Mouse (Mus musculus) lung, postnatal 36 days (tissue): Measurements from ENCODE around the gene Il2.

Experiments used
- DNase-seq: peaks from one replicate; pipeline ENCODE4 v3.0.0; 2022; ENCODE audit warnings: mixed read lengths

Il2 gene

GRCm38 (mm10) chr3:37125655-37126054 is at the start of gene Il2:
Gene Il2, minus strand, starts transcription at chr3:37125959.
- no peak for DNase-seq

- peak; percentile 40 for DNase-seq
Observed at GRCm38 (mm10) chr3:37174711-37175572, 49.2 kb upstream of the Il2 start.

- DNase-seq: no peak
Observed at GRCm38 (mm10) chr3:37173285-37173684, 47.5 kb upstream of the Il2 start.

GRCm38 (mm10) chr3:37169283-37169682 is 43.5 kb upstream of the Il2 start:
- no peak for DNase-seq

GRCm38 (mm10) chr3:37161096-37161495 is 35.3 kb upstream of the Il2 start:
- no peak for DNase-seq

- no peak for DNase-seq
Observed at GRCm38 (mm10) chr3:37158246-37158645, 32.5 kb upstream of the Il2 start.

- no peak for DNase-seq
Observed at GRCm38 (mm10) chr3:37157082-37157481, 31.3 kb upstream of the Il2 start.

- no peak for DNase-seq
Observed at GRCm38 (mm10) chr3:37154396-37154795, 28.6 kb upstream of the Il2 start.

- DNase-seq: no peak
Observed at GRCm38 (mm10) chr3:37153004-37153403, 27.2 kb upstream of the Il2 start.

GRCm38 (mm10) chr3:37152274-37152673 is 26.5 kb upstream of the Il2 start:
- DNase-seq: peak; percentile 21

GRCm38 (mm10) chr3:37146810-37147209 is 21.1 kb upstream of the Il2 start:
- no peak for DNase-seq

- DNase-seq: no peak
Observed at GRCm38 (mm10) chr3:37146406-37146805, 20.6 kb upstream of the Il2 start.

- DNase-seq: no peak
Observed at GRCm38 (mm10) chr3:37144979-37145378, 19.2 kb upstream of the Il2 start.

- peak; percentile 8 for DNase-seq
Observed at GRCm38 (mm10) chr3:37141827-37142226, 16.1 kb upstream of the Il2 start.

- DNase-seq: no peak
Observed at GRCm38 (mm10) chr3:37140168-37140906, 14.6 kb upstream of the Il2 start.

- peak; percentile 12 for DNase-seq
Observed at GRCm38 (mm10) chr3:37139192-37139591, 13.4 kb upstream of the Il2 start.

GRCm38 (mm10) chr3:37137231-37137630 is 11.5 kb upstream of the Il2 start:
- DNase-seq: no peak

GRCm38 (mm10) chr3:37129063-37129462 is 3.3 kb upstream of the Il2 start:
- peak; percentile 40 for DNase-seq

GRCm38 (mm10) chr3:37128269-37128668 is 2.5 kb upstream of the Il2 start:
- peak; percentile 42 for DNase-seq

GRCm38 (mm10) chr3:37126162-37126561 is 403 bp upstream of the Il2 start:
- DNase-seq: no peak

GRCm38 (mm10) chr3:37090721-37091120 is 35.0 kb downstream of the Il2 start:
- no peak for DNase-seq

- DNase-seq: no peak
Observed at GRCm38 (mm10) chr3:37084860-37085259, 40.9 kb downstream of the Il2 start.

- peak; percentile 68 for DNase-seq
Observed at GRCm38 (mm10) chr3:37073211-37073610, 52.5 kb downstream of the Il2 start.
